Mouse (Mus musculus) limb, embryonic 11.5 days (tissue): ENCODE measurements around the gene Map3k7. TPM values are rescaled to one million over a fixed set of nuclear protein-coding genes. Genes with fewer than 3 reads are reported as not detected.

Experiments
- ATAC-seq: fragments of 200-750 bp; cut with Nextera tagmentation; 2 replicates; pipeline ENCODE4 v1.8.0; 2017; ENCODE audit warnings: low read depth; ENCODE audit not compliant: insufficient number of reproducible peaks, low FRiP score, low TSS enrichment
- DNase-seq: peaks from one replicate; pipeline ENCODE4 v3.0.0-alpha.2; 2015; ENCODE audit warnings: low spot score
- H3K27ac ChIP-seq: fragments of 300-500 bp; sonication (generic); replicated peaks from 2 replicates; pipeline ENCODE4 v1.5.1; 2014; ENCODE audit warnings: low read depth, mild to moderate bottlenecking, low read length
- H3K27me3 ChIP-seq: fragments of 300-500 bp; sonication (generic); 2 replicates; pipeline ENCODE4 v1.6.1; 2014; ENCODE audit warnings: mild to moderate bottlenecking, low read length, mixed read lengths; ENCODE audit not compliant: control insufficient read depth, insufficient read depth
- H3K36me3 ChIP-seq: fragments of 300-500 bp; sonication (generic); 2 replicates; pipeline ENCODE4 v1.6.1; 2014; ENCODE audit warnings: mild to moderate bottlenecking, low read length, moderate library complexity, mixed read lengths; ENCODE audit not compliant: control insufficient read depth, insufficient read depth
- H3K4me1 ChIP-seq: fragments of 300-500 bp; sonication (generic); 2 replicates; pipeline ENCODE4 v1.6.1; 2014; ENCODE audit warnings: low read length, mixed read lengths; ENCODE audit not compliant: control insufficient read depth, insufficient read depth
- H3K4me2 ChIP-seq: fragments of 300-500 bp; sonication (generic); 2 replicates; pipeline ENCODE4 v1.6.1; 2014; ENCODE audit warnings: low read depth, mild to moderate bottlenecking, moderate library complexity; ENCODE audit not compliant: severe bottlenecking
- H3K4me3 ChIP-seq: fragments of 300-500 bp; sonication (generic); 2 replicates; pipeline ENCODE4 v1.5.1; 2014; ENCODE audit warnings: low read depth, low read length
- H3K9ac ChIP-seq: fragments of 300-500 bp; sonication (generic); 2 replicates; pipeline ENCODE4 v1.6.1; 2014; ENCODE audit warnings: mild to moderate bottlenecking, low read length
- H3K9me3 ChIP-seq: fragments of 300-500 bp; sonication (generic); 2 replicates; pipeline ENCODE4 v1.6.1; 2016; ENCODE audit warnings: low read length; ENCODE audit not compliant: control insufficient read depth
- WGBS: fragments of 180-500 bp; shearing (Covaris S2); extraction: QIAGEN DNeasy Blood & Tissue Kit; methylation state at CpG from one replicate; pipeline ENCODE4 v1.1.7; 2014; 5-methylcytosine and 5-hydroxymethylcytosine counted together
- polyA plus RNA-seq: library from polyadenylated mRNA; unstranded; fragments of >200 nt; fragmentation: Nextera tagmentation; extraction: Ambion mirVana; gene quantifications from 2 replicates; pipeline ENCODE4 v1.2.1, GENCODE M21; 2014

Gene Map3k7
- polyA plus RNA-seq, 1 experiment from 2014 or later, result 55.1 TPM

- H3K27ac ChIP-seq, result no peak overlapping the region
- H3K9me3 ChIP-seq, result no peaks in the 10 kb centered on the region
- H3K27me3 ChIP-seq, result no peaks in the 10 kb centered on the region
- no peak overlapping the region for H3K9ac ChIP-seq
- DNase-seq, result no peak
- no peak for ATAC-seq
- H3K36me3 ChIP-seq, result no peaks in the 10 kb centered on the region
- 85% methylated on average over 1 of the region's 1 CpGs for WGBS
- H3K4me2 ChIP-seq, result no peak overlapping the region
- H3K4me1 ChIP-seq, result no peaks in the 10 kb centered on the region
- no peak overlapping the region for H3K4me3 ChIP-seq
These were observed 7.5 kb downstream of the Map3k7 start for GRCm38 (mm10) chr4:31971437-31971836.

GRCm38 (mm10) chr4:31972181-31972580 is 8.3 kb downstream of the Map3k7 start:
- 68% methylated on average over 6 of the region's 6 CpGs for WGBS
- H3K9me3 ChIP-seq, result no peaks in the 10 kb centered on the region
- no peaks in the 10 kb centered on the region for H3K4me1 ChIP-seq
- H3K9ac ChIP-seq, result no peak overlapping the region
- no peak overlapping the region for H3K27ac ChIP-seq
- H3K4me3 ChIP-seq, result no peak overlapping the region
- DNase-seq, result no peak
- H3K36me3 ChIP-seq, result no peaks in the 10 kb centered on the region
- no peak overlapping the region for H3K4me2 ChIP-seq
- ATAC-seq, result no peak
- no peaks in the 10 kb centered on the region for H3K27me3 ChIP-seq

- WGBS, result 69% methylated on average over 3 of the region's 3 CpGs
- H3K4me3 ChIP-seq, result no peak overlapping the region
- ATAC-seq (no peak), DNase-seq (no peak)
- H3K36me3 ChIP-seq, result peaks cover 4% of the 10 kb centered on the region; the same call in 1 of the 2 replicates
- no peak overlapping the region for H3K27ac ChIP-seq
- H3K4me1 ChIP-seq, result no peaks in the 10 kb centered on the region
- H3K9me3 ChIP-seq, result no peaks in the 10 kb centered on the region
- H3K9ac ChIP-seq, result no peak overlapping the region
- H3K27me3 ChIP-seq, result no peaks in the 10 kb centered on the region
- H3K4me2 ChIP-seq, result no peak overlapping the region
These were observed 11.5 kb downstream of the Map3k7 start for GRCm38 (mm10) chr4:31975260-31975950.

- peaks cover 4% of the 10 kb centered on the region; the same call in 1 of the 2 replicates for H3K36me3 ChIP-seq
- H3K4me2 ChIP-seq, result no peak overlapping the region
- H3K27ac ChIP-seq, result no peak overlapping the region
- no peaks in the 10 kb centered on the region for H3K27me3 ChIP-seq
- 95% methylated on average over 8 of the region's 8 CpGs for WGBS
- H3K9ac ChIP-seq, result no peak overlapping the region
- ATAC-seq (no peak), DNase-seq (no peak)
- no peak overlapping the region for H3K4me3 ChIP-seq
- no peaks in the 10 kb centered on the region for H3K4me1 ChIP-seq
- no peaks in the 10 kb centered on the region for H3K9me3 ChIP-seq
These were observed 18.0 kb downstream of the Map3k7 start for GRCm38 (mm10) chr4:31981863-31982262.

- Histone ChIP-seq H3K9me3 (no peaks in the 10 kb centered on the region), H3K27ac (no peak overlapping the region), H3K4me3 (no peak overlapping the region), H3K36me3 (peaks cover 11% of the 10 kb centered on the region; the same call in 1 of the 2 replicates), H3K9ac (no peak overlapping the region), H3K27me3 (no peaks in the 10 kb centered on the region), H3K4me1 (no peaks in the 10 kb centered on the region), H3K4me2 (no peak overlapping the region)
- ATAC-seq, result no peak
- WGBS, result 90% methylated on average over 2 of the region's 2 CpGs
- DNase-seq, result no peak
These were observed 29.5 kb downstream of the Map3k7 start for GRCm38 (mm10) chr4:31993386-31993785.

GRCm38 (mm10) chr4:31993865-31994264 is 30.0 kb downstream of the Map3k7 start:
- 69% methylated on average over 1 of the region's 1 CpGs for WGBS

GRCm38 (mm10) chr4:32001498-32001897 is 37.6 kb downstream of the Map3k7 start:
- WGBS, result 93% methylated on average over 3 of the region's 3 CpGs
- ATAC-seq (no peak), DNase-seq (no peak)
- Histone ChIP-seq H3K4me3 (no peak overlapping the region), H3K4me1 (no peaks in the 10 kb centered on the region), H3K27me3 (no peaks in the 10 kb centered on the region), H3K4me2 (no peak overlapping the region), H3K36me3 (peaks cover 6% of the 10 kb centered on the region; the same call in 1 of the 2 replicates), H3K9ac (no peak overlapping the region), H3K27ac (no peak overlapping the region), H3K9me3 (no peaks in the 10 kb centered on the region)

More at GRCm38 (mm10) chr4:31993865-31994264, 30.0 kb downstream of the Map3k7 start:
- ATAC-seq (no peak), DNase-seq (no peak)
- Histone ChIP-seq H3K4me1 (no peaks in the 10 kb centered on the region), H3K9me3 (no peaks in the 10 kb centered on the region), H3K36me3 (peaks cover 11% of the 10 kb centered on the region; the same call in 1 of the 2 replicates), H3K27ac (no peak overlapping the region), H3K9ac (no peak overlapping the region), H3K4me2 (no peak overlapping the region), H3K27me3 (no peaks in the 10 kb centered on the region), H3K4me3 (no peak overlapping the region)

GRCm38 (mm10) chr4:32004773-32005591 is 41.1 kb downstream of the Map3k7 start:
- Histone ChIP-seq H3K27ac (no peak overlapping the region), H3K4me1 (no peaks in the 10 kb centered on the region), H3K27me3 (no peaks in the 10 kb centered on the region), H3K36me3 (peaks cover 6% of the 10 kb centered on the region; the same call in 1 of the 2 replicates), H3K9ac (no peak overlapping the region), H3K9me3 (no peaks in the 10 kb centered on the region), H3K4me3 (no peak overlapping the region), H3K4me2 (no peak overlapping the region)
- ATAC-seq (no peak), DNase-seq (no peak)
- WGBS, result 91% methylated on average over 6 of the region's 6 CpGs
